Mouse (Mus musculus): ENCODE results near the gene E030018B13Rik.

Gene E030018B13Rik

DNA sequence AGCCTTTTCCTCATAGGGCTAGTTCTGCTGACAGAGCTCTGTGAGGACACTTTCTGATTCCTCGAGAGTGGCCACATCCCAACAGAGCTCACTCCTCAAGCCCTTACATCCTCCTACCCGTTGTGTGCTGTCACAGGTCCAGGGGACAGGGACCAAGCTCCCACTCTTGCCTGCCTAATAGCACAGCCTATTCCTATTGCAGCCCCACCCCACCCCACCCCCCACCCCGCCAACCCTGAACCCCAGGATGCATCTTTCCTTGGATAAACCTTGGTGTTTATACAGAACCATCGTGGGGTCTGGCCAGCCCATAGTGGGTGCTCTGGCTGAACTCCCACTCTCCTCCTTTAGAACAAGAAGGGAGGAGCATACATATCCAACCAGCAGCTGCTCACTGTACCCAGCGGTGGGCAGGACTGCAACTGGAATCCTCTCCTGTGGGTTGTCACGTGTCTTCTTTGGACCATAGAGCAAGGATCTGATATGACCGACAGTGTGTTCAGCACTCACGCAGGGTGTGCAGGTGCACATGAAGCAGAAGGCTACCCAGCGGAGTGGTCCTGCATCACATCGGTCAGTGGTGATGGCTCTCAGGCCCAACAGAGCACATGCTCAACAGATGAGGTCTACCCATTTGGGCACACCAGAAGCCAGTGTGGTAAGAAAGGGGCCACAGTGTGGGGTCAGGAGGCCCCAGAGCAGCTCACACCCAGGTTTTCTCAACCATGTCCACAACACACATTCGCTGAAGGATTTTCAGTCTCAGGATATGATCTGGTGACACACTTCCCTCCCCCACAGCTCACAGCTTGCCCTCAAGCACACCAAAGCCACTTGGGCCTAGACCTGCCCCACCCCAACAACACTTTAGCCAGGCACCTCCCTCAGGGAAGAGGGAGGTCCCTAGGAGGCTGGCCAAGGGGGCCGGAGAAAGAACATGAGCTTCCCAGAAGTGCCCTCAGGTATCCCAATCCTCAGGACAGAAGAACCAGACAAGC lies 2.4 kb downstream of the E030018B13Rik start:
- no peak for DNase-seq

DNA sequence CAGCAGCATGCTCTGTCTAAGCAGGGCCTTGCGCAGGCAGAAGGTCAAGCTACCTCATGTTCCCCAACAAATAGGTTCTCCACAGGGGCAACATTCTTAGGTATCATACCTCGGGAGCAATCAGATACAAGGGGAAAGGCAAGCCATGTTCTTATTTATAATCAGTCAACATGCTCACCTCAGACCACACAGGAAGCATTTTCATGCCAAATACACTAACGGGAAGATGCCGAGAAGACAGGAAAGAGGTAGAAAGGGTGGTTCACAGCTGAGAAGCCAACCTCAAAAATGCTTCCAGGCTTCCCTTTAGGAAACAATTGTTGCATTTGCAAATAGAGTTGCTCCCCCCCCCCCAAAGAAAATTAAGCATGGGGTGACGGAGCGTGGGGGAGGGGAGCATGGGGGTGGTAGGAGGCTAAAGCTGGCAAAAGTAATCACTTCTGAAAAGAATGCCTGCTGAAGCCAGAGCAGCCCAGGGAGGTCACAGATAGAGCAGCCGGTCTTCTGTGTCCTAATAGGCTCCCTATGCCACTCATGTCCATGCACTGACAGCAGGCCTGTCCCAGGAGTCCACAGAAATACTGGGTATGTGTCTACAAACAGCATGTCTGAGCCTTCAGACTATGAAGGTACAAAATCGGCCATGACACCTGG lies 5.4 kb downstream of the E030018B13Rik start:
- DNase-seq, result no peak

DNA sequence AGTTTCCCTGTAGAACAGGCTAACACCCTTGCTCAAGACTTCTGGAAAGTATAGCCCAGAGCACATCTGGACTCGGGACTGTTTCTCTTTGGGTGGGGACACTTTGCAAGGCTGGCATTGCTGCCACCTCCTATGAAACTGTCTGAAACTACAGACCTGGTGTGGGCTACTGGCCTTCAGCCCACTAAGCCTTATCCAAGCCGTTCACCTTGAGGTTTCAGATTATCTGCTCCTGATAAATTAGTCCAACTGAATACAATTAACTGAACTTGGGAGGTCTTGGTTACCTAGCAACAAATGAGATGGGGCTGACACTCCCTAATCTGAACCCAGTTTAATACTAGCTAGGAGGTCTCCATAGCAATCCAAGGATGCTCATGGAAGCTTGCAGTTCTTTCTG lies 5.9 kb downstream of the E030018B13Rik start:
- peak; percentile 7 for DNase-seq

DNA sequence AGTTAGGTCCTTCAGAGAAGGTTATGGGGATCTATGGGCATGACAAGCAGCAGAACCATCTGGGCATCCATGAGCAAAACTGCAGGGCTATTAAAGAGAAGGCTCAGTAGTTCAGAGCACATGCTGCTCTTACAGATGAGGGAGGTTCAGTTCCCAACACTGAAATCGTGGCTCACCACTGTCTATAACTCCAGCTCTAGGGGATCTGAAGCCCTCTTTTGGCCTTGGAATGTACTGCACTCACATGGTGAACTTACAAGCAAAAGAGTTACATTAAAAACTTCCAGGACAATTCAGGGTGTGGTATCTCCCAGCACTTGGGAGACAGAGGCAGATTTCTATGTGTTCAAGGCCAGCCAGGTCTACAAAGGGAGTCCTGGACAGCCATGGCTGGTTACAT lies 6.3 kb downstream of the E030018B13Rik start:
- DNase-seq, result peak; percentile 26

DNA sequence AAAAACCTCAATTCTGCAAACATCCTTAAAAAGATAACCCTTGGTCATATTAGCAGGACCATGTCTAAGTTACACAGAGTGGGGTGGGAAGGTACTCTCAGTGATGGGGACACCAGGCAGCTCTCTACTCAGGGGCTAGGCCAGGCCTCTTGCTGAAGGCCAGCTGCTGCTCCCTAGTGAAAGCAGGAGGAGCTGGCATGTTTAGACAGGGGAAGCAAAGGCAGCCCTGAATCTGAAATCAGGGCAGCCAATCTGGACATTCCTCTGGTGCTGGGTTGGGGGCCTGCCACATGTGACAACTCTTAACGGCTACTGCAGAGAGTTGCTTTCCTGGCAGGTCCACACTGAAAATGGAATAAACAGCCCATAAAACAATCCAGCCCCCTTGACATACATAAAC lies 7.5 kb downstream of the E030018B13Rik start:
- no peak for DNase-seq

- peak; percentile 95 for DNase-seq
Observed at GRCm38 (mm10) chr7:63924747-63925412, 8.2 kb downstream of the E030018B13Rik start.

GRCm38 (mm10) chr7:63925413-63926360 lies 9.0 kb downstream of the E030018B13Rik start:
- DNase-seq, result peak; percentile 91

DNA sequence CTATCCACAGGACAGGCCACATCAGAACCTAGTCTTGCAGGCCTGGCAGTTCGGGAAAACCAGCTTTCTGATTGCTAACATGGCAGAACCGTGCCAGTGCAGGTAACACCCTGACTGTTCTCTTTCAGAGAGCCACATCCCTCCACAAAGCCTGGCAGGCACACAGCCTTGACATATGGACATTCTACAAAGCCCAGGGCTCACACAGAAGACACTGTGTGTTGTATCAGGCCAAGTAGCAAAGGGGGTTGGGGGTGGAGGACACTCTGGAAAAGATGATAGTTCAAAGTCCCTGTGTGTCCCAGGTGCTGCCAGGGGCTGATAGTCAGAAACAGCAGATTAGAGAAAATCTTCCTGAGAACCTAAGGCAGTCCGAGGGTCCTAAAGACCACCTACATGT lies 9.8 kb downstream of the E030018B13Rik start:
- peak; percentile 43 for DNase-seq

GRCm38 (mm10) chr7:63927121-63927520 lies 10.5 kb downstream of the E030018B13Rik start:
- DNase-seq, result peak; percentile 17

- DNase-seq, result peak; percentile 84
Observed at GRCm38 (mm10) chr7:63929080-63929479, 12.4 kb downstream of the E030018B13Rik start.

DNA sequence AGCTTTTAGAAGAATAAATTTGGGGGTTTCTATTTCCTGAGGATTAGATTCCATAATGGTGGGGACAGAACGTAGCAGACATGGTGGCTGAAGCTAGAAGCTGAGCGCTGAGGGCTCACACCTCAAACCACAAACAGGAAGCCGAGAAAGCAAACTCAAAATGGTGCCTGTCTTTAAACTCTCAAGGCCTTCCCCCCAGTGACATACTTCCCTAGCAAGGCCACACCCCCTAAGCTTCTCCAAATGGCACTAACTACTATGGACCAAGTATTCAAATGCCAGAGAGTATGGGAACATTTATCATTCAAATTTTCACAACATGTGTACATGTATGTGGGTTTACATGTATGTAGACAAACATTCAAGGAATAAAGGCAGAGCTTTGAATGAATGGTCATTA lies 13.5 kb downstream of the E030018B13Rik start:
- peak; percentile 9 for DNase-seq

GRCm38 (mm10) chr7:63930766-63931165 lies 14.1 kb downstream of the E030018B13Rik start:
- peak; percentile 29 for DNase-seq

- DNase-seq, result no peak
Observed at GRCm38 (mm10) chr7:63932461-63932860, 15.8 kb downstream of the E030018B13Rik start.

GRCm38 (mm10) chr7:63933905-63934304 lies 17.2 kb downstream of the E030018B13Rik start:
- no peak for DNase-seq

- peak; percentile 38 for DNase-seq
Observed at GRCm38 (mm10) chr7:63934530-63934929, 17.9 kb downstream of the E030018B13Rik start.

- DNase-seq, result no peak
Observed at GRCm38 (mm10) chr7:63935809-63936187, 19.1 kb downstream of the E030018B13Rik start.

DNA sequence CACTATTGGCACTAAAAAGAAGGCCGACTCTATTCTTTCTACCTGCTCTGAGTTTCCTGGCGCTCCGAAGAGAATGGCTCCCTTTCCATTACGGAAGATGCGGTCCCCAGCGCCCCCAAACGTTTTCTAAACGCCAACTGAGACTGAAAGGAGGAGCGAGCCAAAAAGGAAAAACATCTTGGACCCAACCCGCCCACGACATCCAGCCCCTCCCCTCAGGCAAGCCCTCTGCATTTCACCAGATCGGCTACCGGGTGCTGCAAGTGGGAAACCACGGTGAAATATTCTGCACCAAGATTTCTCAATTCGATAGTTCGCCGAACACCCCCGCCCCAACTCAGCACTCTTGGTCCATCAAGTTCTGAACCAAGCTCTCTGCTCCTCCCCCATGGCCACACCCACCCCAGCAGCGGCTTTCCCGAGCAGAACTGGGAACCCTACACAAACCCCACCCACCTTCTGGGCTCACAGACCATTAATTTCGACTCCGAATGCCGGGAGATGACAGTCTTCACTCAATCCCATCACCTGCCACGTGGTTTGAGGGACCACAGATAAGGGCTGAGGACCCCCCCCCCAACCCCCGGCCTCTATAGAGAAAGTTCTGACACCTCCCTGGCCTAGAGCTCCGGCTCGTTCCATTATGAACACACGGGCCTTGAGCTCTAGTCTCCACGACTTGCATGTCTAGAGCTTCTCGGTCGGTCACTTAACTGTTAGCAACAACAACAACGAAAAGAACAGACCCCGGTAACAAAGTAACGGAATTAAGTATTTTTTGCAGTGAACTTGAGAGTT lies 19.7 kb downstream of the E030018B13Rik start:
- peak; percentile 90 for DNase-seq

GRCm38 (mm10) chr7:63936986-63937235 lies 20.3 kb downstream of the E030018B13Rik start:
- DNase-seq, result no peak

GRCm38 (mm10) chr7:63937236-63938065 lies 20.8 kb downstream of the E030018B13Rik start:
- DNase-seq, result peak; percentile 92

GRCm38 (mm10) chr7:63938066-63938913 lies 21.6 kb downstream of the E030018B13Rik start:
- no peak for DNase-seq

All from kidney, adult 9 months (tissue).